Mouse (Mus musculus) spleen, adult 2 months (tissue): ENCODE measurements around the gene Sv2a. TPM values are rescaled to one million over a fixed set of nuclear protein-coding genes. Genes with fewer than 3 reads are reported as not detected.

Experiments
- DNase-seq, 2 experiments: peaks; one replicate each; pipeline versions ENCODE4 v3.0.0 to v3.0.0-alpha.2; 2012 to 2021; ENCODE audit warnings: low spot score in 2 of 2, low read depth in 1 of 2
- H3K27ac ChIP-seq: fragments of 200-500 bp; 2 replicates; pipeline ENCODE4 v1.5.1; 2012; ENCODE audit warnings: low read length, inconsistent platforms; ENCODE audit not compliant: insufficient read depth
- H3K27me3 ChIP-seq: fragments of 200-500 bp; 2 replicates; pipeline ENCODE4 v1.6.1; 2012; ENCODE audit warnings: mild to moderate bottlenecking, moderate library complexity, low read length, inconsistent platforms; ENCODE audit not compliant: control insufficient read depth, insufficient read depth
- H3K36me3 ChIP-seq: fragments of 200-500 bp; 2 replicates; pipeline ENCODE4 v1.6.1; 2012; ENCODE audit warnings: mild to moderate bottlenecking, low read length, inconsistent platforms; ENCODE audit not compliant: control insufficient read depth, insufficient read depth
- H3K4me1 ChIP-seq: fragments of 200-500 bp; 2 replicates; pipeline ENCODE4 v1.6.1; 2011; ENCODE audit warnings: inconsistent platforms; ENCODE audit not compliant: control insufficient read depth, insufficient read depth, insufficient read length
- H3K4me3 ChIP-seq: fragments of 200-500 bp; 2 replicates; pipeline ENCODE4 v1.5.1; 2011; ENCODE audit warnings: mild to moderate bottlenecking, inconsistent platforms; ENCODE audit not compliant: insufficient read depth, insufficient read length; ENCODE audit errors: extremely low read depth
- CTCF ChIP-seq: fragments of 200-500 bp; IDR thresholded peaks from 2 replicates; pipeline ENCODE4 v1.5.1; 2011; ENCODE audit warnings: mild to moderate bottlenecking, inconsistent platforms; ENCODE audit not compliant: insufficient read depth, insufficient read length, insufficient replicate concordance; ENCODE audit errors: extremely low read depth
- POLR2A ChIP-seq: fragments of 200-500 bp; IDR thresholded peaks from 2 replicates; pipeline ENCODE4 v1.6.1; 2011; ENCODE audit warnings: low read depth, low read length, inconsistent platforms
- WGBS: fragments of 180-500 bp; shearing (Covaris S2); methylation state at CpG from one replicate; pipeline ENCODE4 v1.1.7; 2018; 5-methylcytosine and 5-hydroxymethylcytosine counted together
- polyA plus RNA-seq: library from polyadenylated mRNA; depleted of rRNA; stranded (reverse); fragments of >200 nt; gene quantifications from 2 replicates; pipeline ENCODE4 v1.2.3, GENCODE M21; 2012; rRNA removed

The Sv2a gene
- polyA plus RNA-seq, 1 experiment: 2.0 TPM

GRCm38 (mm10) chr3:96240799-96241197 is 59.8 kb downstream of the Sv2a start:
- WGBS: 87% methylated on average over 9 of the region's 9 CpGs
- H3K27me3 ChIP-seq: no peaks in the 10 kb centered on the region
- H3K4me3 ChIP-seq: no peak overlapping the region; the same call in 1 of the 2 replicates
- H3K27ac ChIP-seq: peak overlapping the region; percentile 74
- H3K36me3 ChIP-seq: no peaks in the 10 kb centered on the region
- no peak for DNase-seq
- peaks cover 9% of the 10 kb centered on the region; the same call in 1 of the 2 replicates for H3K4me1 ChIP-seq
- TF ChIP-seq POLR2A: no peak
- TF ChIP-seq CTCF: no peak

GRCm38 (mm10) chr3:96243921-96244572 is 63.1 kb downstream of the Sv2a start:
- Histone ChIP-seq H3K36me3 (no peaks in the 10 kb centered on the region), H3K4me1 (peaks cover 9% of the 10 kb centered on the region; the same call in 1 of the 2 replicates), H3K27ac (peak overlapping the region; percentile 98), H3K4me3 (no peak overlapping the region; the same call in 1 of the 2 replicates), H3K27me3 (no peaks in the 10 kb centered on the region)
- no peak for DNase-seq
- WGBS: 64% methylated on average over 7 of the region's 7 CpGs
- TF ChIP-seq CTCF: no peak
- TF ChIP-seq POLR2A: no peak

Other genes with a start within 250 kb of the Sv2a start
- 60.1 and 91.7 TPM in 2 replicates for gene Plekho1, start 185.2 kb upstream of the Sv2a start, polyA plus RNA-seq
- 2.0 and 2.5 TPM in 2 replicates for gene Vps45, start 122.7 kb upstream of the Sv2a start, polyA plus RNA-seq
- gene Otud7b, start 76.6 kb upstream of the Sv2a start, polyA plus RNA-seq: 11.1 and 19.8 TPM in 2 replicates
- gene Mtmr11, start 19.1 kb upstream of the Sv2a start, polyA plus RNA-seq: 2.1 and 2.7 TPM in 2 replicates
- gene Sf3b4, start 8.8 kb upstream of the Sv2a start, polyA plus RNA-seq: 62.2 and 91.8 TPM in 2 replicates
- gene Bola1, start 38.6 kb downstream of the Sv2a start, polyA plus RNA-seq: 24.6 and 38.8 TPM in 2 replicates
- 3.0 and 5.2 TPM in 2 replicates for gene Hist2h2ab, start 38.7 kb downstream of the Sv2a start, polyA plus RNA-seq
- gene Hist2h2ac, start 39.7 kb downstream of the Sv2a start, polyA plus RNA-seq: 31.1 and 44.3 TPM in 2 replicates
- 3.3 and 4.2 TPM in 2 replicates for gene Hist2h2be, start 40.0 kb downstream of the Sv2a start, polyA plus RNA-seq
- gene Hist2h3c2, start 58.0 kb downstream of the Sv2a start, polyA plus RNA-seq: 66.4 and 158 TPM in 2 replicates
- gene Hist2h2aa2, start 59.1 kb downstream of the Sv2a start, polyA plus RNA-seq: 169 and 177 TPM in 2 replicates
- 95.6 and 174 TPM in 2 replicates for gene Hist2h2aa1, start 64.3 kb downstream of the Sv2a start, polyA plus RNA-seq
- gene Hist2h3c1, start 65.5 kb downstream of the Sv2a start, polyA plus RNA-seq: not detected in 2 replicates
- 9.3 and 15.4 TPM in 2 replicates for gene Hist2h4, start 82.2 kb downstream of the Sv2a start, polyA plus RNA-seq
- 102 and 177 TPM in 2 replicates for gene Hist2h3b, start 87.5 kb downstream of the Sv2a start, polyA plus RNA-seq
- 14.7 and 15.9 TPM in 2 replicates for gene Hist2h2bb, start 88.6 kb downstream of the Sv2a start, polyA plus RNA-seq
- 5.2 and 6.0 TPM in 2 replicates for gene Fcgr1, start 112.8 kb downstream of the Sv2a start, polyA plus RNA-seq